Mouse (Mus musculus) midbrain, postnatal 0 days (tissue): ENCODE measurements around the gene Tmem186. TPM values are rescaled to one million over a fixed set of nuclear protein-coding genes. Genes with fewer than 3 reads are reported as not detected.

ENCODE experiments used
- ATAC-seq: fragments of 200-750 bp; cut with Nextera tagmentation; 2 replicates; pipeline ENCODE4 v1.8.0; 2017; ENCODE audit warnings: moderate number of reproducible peaks, mild to moderate bottlenecking, moderate TSS enrichment, moderate library complexity; ENCODE audit not compliant: low FRiP score
- DNase-seq: peaks from one replicate; pipeline ENCODE4 v3.0.0-alpha.2; 2015; ENCODE audit warnings: low spot score
- H3K27ac ChIP-seq: fragments of 300-500 bp; sonication (generic); 2 replicates; pipeline ENCODE4 v1.5.1; 2014; ENCODE audit warnings: low read depth, mild to moderate bottlenecking, low read length, mixed read lengths
- H3K27me3 ChIP-seq: fragments of 300-500 bp; sonication (generic); 2 replicates; pipeline ENCODE4 v1.6.1; 2014; ENCODE audit warnings: low read length, control low read depth, mixed read lengths; ENCODE audit not compliant: insufficient read depth
- H3K36me3 ChIP-seq: fragments of 300-500 bp; sonication (generic); 2 replicates; pipeline ENCODE4 v1.6.1; 2014; ENCODE audit warnings: low read length, control low read depth, mixed read lengths; ENCODE audit not compliant: insufficient read depth
- H3K4me1 ChIP-seq: fragments of 300-500 bp; sonication (generic); 2 replicates; pipeline ENCODE4 v1.6.1; 2014; ENCODE audit warnings: mild to moderate bottlenecking, control low read depth, antibody characterized with exemption, low read length, mixed read lengths; ENCODE audit not compliant: insufficient read depth
- H3K4me2 ChIP-seq: fragments of 300-500 bp; sonication (generic); 2 replicates; pipeline ENCODE4 v1.6.1; 2014; ENCODE audit warnings: low read depth, mild to moderate bottlenecking, low read length, mixed read lengths; ENCODE audit not compliant: poor library complexity, severe bottlenecking
- H3K4me3 ChIP-seq: fragments of 300-500 bp; sonication (generic); 2 replicates; pipeline ENCODE4 v1.5.1; 2014; ENCODE audit warnings: low read depth, mild to moderate bottlenecking, low read length, moderate library complexity
- H3K9ac ChIP-seq: fragments of 300-500 bp; sonication (generic); replicated peaks from 2 replicates; pipeline ENCODE4 v1.6.1; 2014; ENCODE audit warnings: mild to moderate bottlenecking, low read length, moderate library complexity, mixed read lengths; ENCODE audit not compliant: poor library complexity, severe bottlenecking
- H3K9me3 ChIP-seq: fragments of 300-500 bp; sonication (generic); 2 replicates; pipeline ENCODE4 v1.6.1; 2016; ENCODE audit warnings: low read length, control low read depth
- CTCF ChIP-seq: IDR thresholded peaks from 2 replicates; pipeline ENCODE4 v1.5.1; 2016; ENCODE audit warnings: antibody characterized with exemption, mild to moderate bottlenecking
- WGBS: fragments of 180-500 bp; shearing (Covaris S2); extraction: QIAGEN DNeasy Blood & Tissue Kit; methylation state at CpG from one replicate; pipeline ENCODE4 v1.1.7; 2014; 5-methylcytosine and 5-hydroxymethylcytosine counted together
- polyA plus RNA-seq: library from polyadenylated mRNA; unstranded; fragments of >200 nt; fragmentation: Nextera tagmentation; extraction: Ambion mirVana; gene quantifications from 2 replicates; pipeline ENCODE4 v1.2.1, GENCODE M21; 2015
- total RNA-seq: library from RNA; depleted of rRNA; stranded (reverse); fragments of >200 nt; gene quantifications from 2 replicates; pipeline ENCODE4 v1.2.3, GENCODE M21; 2014

Gene Tmem186
- total and polyA plus RNA-seq, 2 experiments from 2014 or later = 16.1 to 18.6 TPM

DNA sequence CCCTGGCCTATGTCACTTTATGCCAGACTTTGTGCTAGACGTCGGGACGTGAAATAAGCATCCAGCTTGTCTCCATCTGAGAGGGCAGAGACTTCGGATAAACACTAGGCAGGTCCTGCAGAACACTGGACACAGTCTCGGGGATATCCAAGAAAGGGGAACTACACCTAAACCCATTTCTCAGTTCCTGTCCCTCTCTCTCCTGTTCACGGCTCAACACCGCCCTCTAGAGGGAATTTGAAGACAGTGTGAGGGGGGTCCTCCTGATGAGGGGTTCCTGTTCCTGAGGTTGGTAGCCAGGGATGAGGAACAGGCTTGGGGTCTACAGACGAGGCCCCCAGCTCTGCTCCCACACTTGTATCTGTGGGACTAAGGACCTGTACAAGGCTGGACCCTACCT lies 36.7 kb upstream of the Tmem186 start:
- no peaks in the 10 kb centered on the region for H3K36me3 ChIP-seq
- no peak overlapping the region for H3K4me3 ChIP-seq
- H3K27me3 ChIP-seq = no peaks in the 10 kb centered on the region
- no peak overlapping the region for H3K27ac ChIP-seq
- no peak overlapping the region for H3K4me2 ChIP-seq
- DNase-seq (peak; percentile 73), ATAC-seq (no peak)
- no peak overlapping the region for H3K9ac ChIP-seq
- TF ChIP-seq CTCF = peak; percentile 90
- H3K4me1 ChIP-seq = peaks cover 10% of the 10 kb centered on the region; the same call in 1 of the 2 replicates
- no peaks in the 10 kb centered on the region for H3K9me3 ChIP-seq
- WGBS = 3% methylated on average over 8 of the region's 8 CpGs

DNA sequence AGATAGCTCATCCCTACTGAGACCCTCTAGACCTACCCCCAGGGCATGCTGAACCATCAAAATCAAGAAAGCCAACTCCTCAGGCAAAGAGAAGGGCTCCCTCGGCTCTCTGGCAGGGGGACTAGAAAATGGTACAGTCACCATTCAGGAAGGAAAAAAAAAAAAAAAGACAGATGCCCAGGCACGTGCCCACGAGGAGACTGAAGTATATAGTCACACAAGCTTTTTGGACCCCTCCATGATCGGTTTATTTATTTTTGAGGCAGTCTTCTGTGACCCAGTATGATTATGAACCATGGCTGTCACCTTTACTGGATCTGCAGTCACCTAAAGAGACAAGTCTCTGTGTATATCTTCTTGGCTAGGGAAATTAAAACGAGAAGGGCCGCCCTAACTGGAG lies 35.8 kb upstream of the Tmem186 start:
- ATAC-seq (no peak), DNase-seq (no peak)
- Histone ChIP-seq H3K4me1 (peaks cover 13% of the 10 kb centered on the region; the same call in 1 of the 2 replicates), H3K27me3 (no peaks in the 10 kb centered on the region), H3K27ac (no peak overlapping the region), H3K4me3 (no peak overlapping the region), H3K4me2 (no peak overlapping the region), H3K9me3 (no peaks in the 10 kb centered on the region), H3K36me3 (no peaks in the 10 kb centered on the region), H3K9ac (no peak overlapping the region)
- no peak for TF ChIP-seq CTCF
- WGBS = 66% methylated on average over 6 of the region's 6 CpGs

DNA sequence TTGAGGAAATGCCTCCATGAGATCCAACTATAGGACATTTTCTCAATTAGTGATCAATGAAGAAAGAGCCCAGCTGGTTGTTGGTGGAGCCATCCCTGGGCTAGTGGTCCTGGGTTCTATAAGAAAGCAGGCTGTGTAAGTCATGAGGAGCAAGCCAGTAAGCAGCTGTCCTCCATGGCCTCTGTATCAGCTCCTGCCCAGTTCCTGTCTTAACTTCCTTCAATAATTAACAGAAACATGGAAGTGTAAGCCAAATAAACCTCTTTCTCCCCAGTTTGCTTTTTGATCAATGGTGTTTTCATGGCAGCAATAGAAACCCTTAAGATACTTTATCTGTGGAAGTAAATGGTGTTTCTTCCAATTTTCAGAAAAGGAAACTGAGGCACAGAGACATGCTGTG lies 35.3 kb upstream of the Tmem186 start:
- Histone ChIP-seq H3K9ac (no peak overlapping the region), H3K4me3 (peak overlapping the region; percentile 68; the same call in 1 of the 2 replicates), H3K4me1 (peaks cover 13% of the 10 kb centered on the region; the same call in 1 of the 2 replicates), H3K9me3 (no peaks in the 10 kb centered on the region), H3K27ac (no peak overlapping the region), H3K4me2 (peak overlapping the region; percentile 73; the same call in 1 of the 2 replicates), H3K36me3 (no peaks in the 10 kb centered on the region), H3K27me3 (no peaks in the 10 kb centered on the region)
- no peak for TF ChIP-seq CTCF
- DNase-seq (no peak), ATAC-seq (no peak)

DNA sequence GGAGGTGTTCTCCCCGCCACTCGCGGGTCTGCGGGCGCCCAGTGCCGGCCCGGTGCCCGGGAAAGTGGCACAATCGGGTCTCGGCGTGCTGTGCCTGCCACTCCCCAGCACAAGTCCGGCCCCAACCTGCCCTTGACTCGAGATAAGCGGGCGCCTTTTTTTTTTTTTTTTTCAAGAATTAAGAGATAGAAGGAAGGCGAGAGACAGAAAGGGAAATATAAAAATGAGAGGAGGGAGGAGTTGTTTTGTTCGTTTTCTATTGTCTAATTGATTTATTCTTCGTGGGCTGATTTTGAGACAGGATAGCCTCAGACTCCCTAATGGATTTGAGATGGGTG lies 34.8 kb upstream of the Tmem186 start:
- DNase-seq (no peak), ATAC-seq (no peak)
- Histone ChIP-seq H3K4me3 (peak overlapping the region; percentile 68), H3K36me3 (no peaks in the 10 kb centered on the region), H3K9ac (peak overlapping the region; percentile 65), H3K9me3 (no peaks in the 10 kb centered on the region), H3K27me3 (no peaks in the 10 kb centered on the region), H3K4me2 (peak overlapping the region; percentile 73), H3K4me1 (peaks cover 15% of the 10 kb centered on the region; the same call in 1 of the 2 replicates), H3K27ac (no peak overlapping the region)
- WGBS = 0% methylated on average over 18 of the region's 18 CpGs
- TF ChIP-seq CTCF = no peak

DNA sequence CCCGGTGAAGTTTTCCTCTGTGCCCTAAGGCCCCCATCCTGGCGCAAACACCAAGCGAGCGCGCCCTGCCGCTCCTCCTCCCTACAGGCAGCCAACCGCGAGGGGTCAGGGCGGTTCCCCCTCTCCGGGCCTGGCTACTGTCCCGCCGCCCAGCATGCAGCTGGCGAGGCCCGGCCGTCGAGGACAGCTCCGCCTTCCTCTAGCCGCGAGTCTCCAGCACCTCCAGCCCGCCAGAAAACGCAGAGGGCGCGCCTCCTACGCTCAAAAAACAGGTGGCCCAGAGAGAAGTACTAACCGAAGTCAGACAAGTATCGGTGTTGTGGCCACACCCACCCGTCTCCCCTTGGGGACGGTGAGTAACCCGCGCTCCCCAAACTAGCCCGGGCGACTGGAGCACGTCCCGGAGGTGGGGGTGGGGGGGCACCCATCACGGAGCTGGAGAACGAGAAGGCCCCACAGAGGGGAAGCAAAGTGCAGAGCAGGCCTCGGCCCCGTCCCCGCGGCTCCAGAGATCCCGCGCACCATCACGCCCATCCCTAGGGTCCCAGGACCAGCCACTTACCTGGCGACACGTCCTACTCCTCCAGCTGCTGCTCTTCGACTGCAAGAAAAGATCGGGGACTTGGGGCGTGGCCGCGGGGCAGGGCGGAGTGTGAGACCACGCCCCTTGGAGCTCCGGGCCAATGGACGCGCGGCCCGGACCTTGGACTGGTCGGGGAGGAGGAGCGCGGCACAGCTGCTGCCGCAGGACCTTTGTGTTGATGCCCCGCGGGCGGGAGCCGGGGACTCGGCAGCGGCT lies 34.2 kb upstream of the Tmem186 start, which contains the start of gene Carhsp1:
TSS of gene Carhsp1 (minus strand) at position 605 of the 799 bp plus-strand sequence.
- 0 out of 2 replicates have a peak, but pooled peaks have one; percentile 15 for TF ChIP-seq CTCF
- DNase-seq = peak; percentile 94
- Histone ChIP-seq H3K4me1 (peaks cover 15% of the 10 kb centered on the region; the same call in 1 of the 2 replicates), H3K36me3 (no peaks in the 10 kb centered on the region), H3K4me3 (peak within 1 kb of the TSS; percentile 68), H3K27ac (peak within 1 kb of the TSS; percentile 55), H3K4me2 (peak within 1 kb of the TSS; percentile 73), H3K9ac (peak within 1 kb of the TSS; percentile 65), H3K9me3 (no peaks in the 10 kb centered on the region), H3K27me3 (no peaks in the 10 kb centered on the region)
- ATAC-seq = peak; percentile 83
- under 1% methylated on average over 65 of the region's 67 CpGs for WGBS
